Mouse (Mus musculus) liver, embryonic 12.5 days (tissue): Measurements from ENCODE around the gene Dennd1c. TPM values are rescaled to one million over a fixed set of nuclear protein-coding genes. Genes with fewer than 3 reads are reported as not detected.

Experiments
- ATAC-seq: fragments of 200-750 bp; cut with Nextera tagmentation; 2 replicates; pipeline ENCODE4 v1.8.0; 2017; ENCODE audit warnings: moderate number of reproducible peaks, mild to moderate bottlenecking, moderate library complexity
- H3K27ac ChIP-seq: fragments of 300-500 bp; sonication (generic); 2 replicates; pipeline ENCODE4 v1.5.1; 2016; ENCODE audit warnings: mild to moderate bottlenecking
- H3K27me3 ChIP-seq: fragments of 300-500 bp; sonication (generic); replicated peaks from 2 replicates; pipeline ENCODE4 v1.6.1; 2016; ENCODE audit warnings: mild to moderate bottlenecking, moderate library complexity
- H3K36me3 ChIP-seq: fragments of 300-500 bp; sonication (generic); 2 replicates; pipeline ENCODE4 v1.6.1; 2016; ENCODE audit warnings: mild to moderate bottlenecking, moderate library complexity
- H3K4me1 ChIP-seq: fragments of 300-500 bp; sonication (generic); 2 replicates; pipeline ENCODE4 v1.6.1; 2016
- H3K4me2 ChIP-seq: fragments of 300-500 bp; sonication (generic); 2 replicates; pipeline ENCODE4 v1.6.1; 2016; ENCODE audit warnings: mild to moderate bottlenecking, moderate library complexity
- H3K4me3 ChIP-seq: fragments of 300-500 bp; sonication (generic); 2 replicates; pipeline ENCODE4 v1.5.1; 2016; ENCODE audit warnings: mild to moderate bottlenecking, moderate library complexity
- H3K9ac ChIP-seq: fragments of 300-500 bp; sonication (generic); 2 replicates; pipeline ENCODE4 v1.6.1; 2016; ENCODE audit warnings: mild to moderate bottlenecking, moderate library complexity
- H3K9me3 ChIP-seq: fragments of 300-500 bp; sonication (generic); replicated peaks from 2 replicates; pipeline ENCODE4 v1.6.1; 2016; ENCODE audit warnings: mild to moderate bottlenecking, moderate library complexity
- WGBS: fragments of 180-500 bp; shearing (Covaris S2); methylation state at CpG from one replicate; pipeline ENCODE4 v1.1.7; 2016; ENCODE audit not compliant: insufficient replicate concordance; 5-methylcytosine and 5-hydroxymethylcytosine counted together
- polyA plus RNA-seq: library from polyadenylated mRNA; unstranded; fragments of >200 nt; fragmentation: Nextera tagmentation; extraction: Ambion mirVana; gene quantifications from 2 replicates; pipeline ENCODE4 v1.2.1, GENCODE M21; 2016

The Dennd1c gene
- polyA plus RNA-seq, 1 experiment from 2014 or later = 1.8 TPM

DNA sequence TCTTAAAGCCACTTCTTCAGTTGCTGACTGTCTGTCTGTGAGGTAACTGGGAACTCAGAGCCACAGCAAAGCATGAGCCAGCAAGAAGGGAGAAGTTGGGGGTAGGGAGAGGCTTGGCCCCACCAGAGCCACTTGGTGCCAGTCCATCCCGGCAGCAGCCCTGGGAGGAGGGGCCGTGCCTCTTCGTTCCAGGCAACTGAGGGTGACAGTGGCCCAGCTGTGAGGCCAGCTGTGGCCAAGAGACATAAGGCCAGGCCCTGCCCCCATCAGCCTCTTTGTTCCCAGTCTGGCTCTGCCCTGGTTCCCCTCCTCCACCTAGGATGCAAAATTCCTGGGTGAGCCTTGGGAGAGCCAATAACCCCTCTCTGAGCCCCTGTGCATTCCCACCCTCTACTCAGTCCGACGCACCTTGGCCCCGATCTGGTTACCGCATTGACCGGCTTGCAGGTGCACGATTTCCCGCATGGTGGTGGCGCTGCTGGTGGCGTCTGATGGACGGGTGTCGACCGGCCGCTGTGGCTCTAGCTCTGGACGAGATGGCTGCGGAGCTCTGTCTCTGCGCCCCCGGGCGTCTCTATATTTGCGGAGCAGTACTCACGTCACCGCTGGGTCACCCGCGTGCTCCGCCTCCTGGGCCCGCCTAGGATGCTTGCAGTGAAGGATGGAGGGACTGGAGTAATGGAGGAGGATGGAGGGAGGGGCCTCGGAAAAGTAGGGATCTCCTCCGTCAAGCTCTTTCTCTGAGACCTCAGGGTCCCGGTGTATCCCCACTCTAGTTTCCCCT, 8.9 kb upstream of the Dennd1c start, which contains the start of gene Tubb4a:
Gene Tubb4a (minus strand): TSS at position 734 of the 784 bp plus-strand sequence.
- Histone ChIP-seq H3K27ac (no peak within 1 kb of the TSS), H3K9me3 (no peaks in the 10 kb centered on the region)

GRCm38 (mm10) chr17:57085970-57086757, 7.8 kb upstream of the Dennd1c start:
- Histone ChIP-seq H3K9ac (no peak overlapping the region), H3K27me3 (peaks cover 54% of the 10 kb centered on the region), H3K4me2 (no peak overlapping the region), H3K9me3 (no peaks in the 10 kb centered on the region), H3K4me1 (peaks cover 7% of the 10 kb centered on the region), H3K27ac (no peak overlapping the region), H3K4me3 (no peak overlapping the region), H3K36me3 (no peaks in the 10 kb centered on the region)
- no peak for ATAC-seq
- 70% methylated on average over 11 of the region's 11 CpGs for WGBS

More for the DNA sequence above, 8.9 kb upstream of the Dennd1c start, which contains the start of gene Tubb4a:
- ATAC-seq = peak; percentile 37; the same call in 1 of the 2 replicates
- peak within 1 kb of the TSS; percentile 26 for H3K4me3 ChIP-seq
- peaks cover 7% of the 10 kb centered on the region for H3K4me1 ChIP-seq
- no peak within 1 kb of the TSS for H3K9ac ChIP-seq
- WGBS = 4% methylated on average over 31 of the region's 31 CpGs
- H3K4me2 ChIP-seq = peak within 1 kb of the TSS; percentile 49
- H3K27me3 ChIP-seq = peaks cover 55% of the 10 kb centered on the region
- H3K36me3 ChIP-seq = no peaks in the 10 kb centered on the region

DNA sequence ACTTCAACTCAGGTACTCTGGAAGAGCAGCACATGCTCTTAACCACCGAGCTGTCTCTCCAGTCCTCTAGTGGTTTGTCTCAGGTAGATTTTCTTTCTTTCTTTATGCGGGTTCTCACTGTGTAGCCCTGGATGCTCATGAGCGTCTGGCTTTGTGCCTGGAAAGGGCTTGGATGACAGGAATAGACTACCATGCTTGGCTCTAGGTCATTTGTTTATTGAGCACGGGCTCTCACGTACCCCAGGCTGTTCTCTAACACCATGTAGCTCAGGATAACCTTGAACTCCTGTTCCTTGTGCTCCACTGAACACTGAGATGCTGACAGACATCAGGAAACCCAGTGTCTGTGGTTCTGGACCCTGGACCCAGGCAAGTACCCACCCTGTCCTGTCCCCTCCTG, 4.2 kb upstream of the Dennd1c start:
- no peak overlapping the region for H3K27ac ChIP-seq
- no peak overlapping the region for H3K4me3 ChIP-seq
- no peaks in the 10 kb centered on the region for H3K9me3 ChIP-seq
- no peak for ATAC-seq
- no peak overlapping the region for H3K9ac ChIP-seq
- no peaks in the 10 kb centered on the region for H3K36me3 ChIP-seq
- H3K4me2 ChIP-seq = no peak overlapping the region
- peaks cover 23% of the 10 kb centered on the region for H3K27me3 ChIP-seq
- 64% methylated on average over 5 of the region's 5 CpGs for WGBS
- H3K4me1 ChIP-seq = peaks cover 18% of the 10 kb centered on the region

DNA sequence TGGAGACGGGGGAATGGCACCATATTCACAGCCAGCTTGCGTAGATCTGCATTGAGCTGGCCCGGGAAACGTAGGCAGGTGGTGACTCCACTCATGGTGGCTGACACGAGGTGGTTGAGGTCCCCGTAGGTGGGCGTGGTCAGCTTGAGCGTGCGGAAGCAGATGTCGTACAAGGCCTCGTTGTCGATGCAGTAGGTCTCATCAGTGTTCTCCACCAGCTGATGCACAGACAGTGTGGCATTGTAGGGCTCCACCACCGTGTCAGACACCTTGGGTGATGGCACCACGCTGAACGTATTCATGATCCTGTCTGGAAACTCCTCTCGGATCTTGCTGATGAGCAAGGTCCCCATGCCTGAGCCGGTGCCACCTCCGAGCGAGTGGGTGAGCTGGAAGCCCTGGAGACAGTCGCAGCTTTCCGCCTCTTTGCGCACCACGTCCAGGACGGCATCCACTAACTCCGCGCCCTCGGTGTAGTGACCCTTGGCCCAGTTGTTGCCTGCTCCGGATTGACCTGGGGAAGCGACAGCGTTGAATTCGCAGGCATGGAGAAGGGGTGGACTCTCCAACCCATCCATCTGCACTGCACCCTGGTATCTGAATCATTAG, 3.0 kb upstream of the Dennd1c start:
- H3K4me2 ChIP-seq = no peak overlapping the region
- WGBS = 84% methylated on average over 31 of the region's 31 CpGs
- no peak overlapping the region for H3K4me3 ChIP-seq
- no peaks in the 10 kb centered on the region for H3K36me3 ChIP-seq
- peaks cover 16% of the 10 kb centered on the region for H3K4me1 ChIP-seq
- no peak for ATAC-seq
- H3K27me3 ChIP-seq = peaks cover 11% of the 10 kb centered on the region
- H3K9me3 ChIP-seq = no peaks in the 10 kb centered on the region
- no peak overlapping the region for H3K27ac ChIP-seq
- H3K9ac ChIP-seq = no peak overlapping the region

DNA sequence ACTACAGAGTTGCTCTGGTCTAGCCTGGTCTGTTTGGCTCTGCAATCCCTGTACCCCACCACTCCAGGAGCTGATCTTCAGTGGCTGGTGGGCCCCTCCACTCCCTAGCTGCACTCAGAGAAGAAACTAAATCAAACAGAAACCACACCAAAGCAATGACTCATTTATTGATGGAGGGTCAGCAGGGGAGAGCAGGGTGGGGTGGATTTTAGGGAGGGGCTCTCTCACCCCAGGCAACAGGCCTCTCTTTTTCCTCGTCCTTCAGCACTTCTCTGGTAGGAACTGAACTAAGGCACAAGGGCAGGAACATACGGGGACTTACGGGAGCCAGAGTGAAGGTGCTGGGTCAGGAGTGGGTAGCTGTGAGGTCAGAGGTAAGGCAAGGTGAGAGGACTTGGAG, 1.6 kb upstream of the Dennd1c start:
- H3K36me3 ChIP-seq = no peaks in the 10 kb centered on the region
- no peaks in the 10 kb centered on the region for H3K9me3 ChIP-seq
- H3K9ac ChIP-seq = no peak overlapping the region
- H3K27ac ChIP-seq = no peak overlapping the region
- peaks cover 16% of the 10 kb centered on the region for H3K4me1 ChIP-seq
- H3K4me2 ChIP-seq = no peak overlapping the region
- WGBS = 57% methylated on average over 3 of the region's 3 CpGs
- H3K4me3 ChIP-seq = no peak overlapping the region
- H3K27me3 ChIP-seq = no peaks in the 10 kb centered on the region; the same call in 1 of the 2 replicates
- ATAC-seq = no peak

- Histone ChIP-seq H3K9me3 (no peaks in the 10 kb centered on the region), H3K4me1 (peaks cover 16% of the 10 kb centered on the region), H3K36me3 (no peaks in the 10 kb centered on the region), H3K27me3 (peaks cover 12% of the 10 kb centered on the region; the same call in 1 of the 2 replicates), H3K27ac (no peak overlapping the region), H3K4me2 (no peak overlapping the region), H3K4me3 (no peak overlapping the region), H3K9ac (no peak overlapping the region)
- WGBS = 40% methylated on average over 3 of the region's 3 CpGs
- ATAC-seq = no peak
These were observed 1.4 kb downstream of the Dennd1c start for GRCm38 (mm10) chr17:57076916-57077315.

DNA sequence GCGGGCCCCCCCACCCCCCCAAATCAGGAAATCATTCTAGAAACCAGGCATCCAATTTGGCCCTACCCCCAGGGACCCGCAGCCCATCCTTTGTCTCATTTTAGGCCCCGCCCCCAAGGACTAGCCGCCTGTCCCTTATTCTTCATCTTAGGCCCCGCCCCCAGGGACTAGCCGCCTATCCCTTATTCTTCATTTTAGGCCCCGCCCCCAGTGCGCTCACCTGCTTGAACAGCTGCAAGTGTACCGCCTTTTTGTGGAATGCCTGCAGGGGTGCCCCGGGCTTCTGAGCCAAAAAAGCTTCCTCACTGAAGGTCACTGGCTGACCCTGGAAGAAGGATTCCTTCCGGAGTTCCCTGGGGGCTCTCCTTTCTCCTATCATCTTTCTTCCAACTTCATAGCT, 7.6 kb downstream of the Dennd1c start:
- 16% methylated on average over 11 of the region's 11 CpGs for WGBS
- H3K9ac ChIP-seq = no peak overlapping the region
- H3K4me1 ChIP-seq = peaks cover 21% of the 10 kb centered on the region
- ATAC-seq = peak; percentile 22; the same call in 1 of the 2 replicates
- no peak overlapping the region for H3K4me3 ChIP-seq
- H3K27me3 ChIP-seq = peaks cover 42% of the 10 kb centered on the region
- H3K27ac ChIP-seq = no peak overlapping the region
- peak overlapping the region; percentile 19 for H3K4me2 ChIP-seq
- H3K36me3 ChIP-seq = no peaks in the 10 kb centered on the region
- no peaks in the 10 kb centered on the region for H3K9me3 ChIP-seq

DNA sequence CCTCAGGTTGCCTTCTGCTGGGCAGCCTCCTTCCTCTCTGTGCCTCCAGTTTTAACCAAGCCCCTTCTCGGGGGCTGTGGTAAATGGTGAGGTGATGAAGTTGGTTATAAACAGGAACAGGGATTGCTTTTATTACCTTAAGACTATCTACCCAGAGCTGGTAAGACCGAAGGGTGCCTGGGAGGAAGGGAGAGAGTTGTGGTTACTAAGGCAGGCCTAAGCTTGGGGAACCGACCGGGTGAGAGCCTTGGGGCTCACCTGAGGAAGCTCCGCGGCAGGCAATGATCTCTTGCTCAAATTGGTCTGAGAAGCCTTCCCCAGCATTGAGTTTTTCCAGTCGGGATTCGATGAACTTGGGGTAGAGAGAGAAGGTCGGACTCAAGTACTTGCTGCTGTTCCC, 8.0 kb downstream of the Dennd1c start:
- Histone ChIP-seq H3K27me3 (peaks cover 46% of the 10 kb centered on the region), H3K9ac (no peak overlapping the region), H3K4me2 (no peak overlapping the region), H3K4me3 (no peak overlapping the region), H3K36me3 (no peaks in the 10 kb centered on the region), H3K4me1 (peaks cover 21% of the 10 kb centered on the region), H3K27ac (no peak overlapping the region), H3K9me3 (no peaks in the 10 kb centered on the region)
- WGBS = 27% methylated on average over 9 of the region's 9 CpGs
- no peak for ATAC-seq

DNA sequence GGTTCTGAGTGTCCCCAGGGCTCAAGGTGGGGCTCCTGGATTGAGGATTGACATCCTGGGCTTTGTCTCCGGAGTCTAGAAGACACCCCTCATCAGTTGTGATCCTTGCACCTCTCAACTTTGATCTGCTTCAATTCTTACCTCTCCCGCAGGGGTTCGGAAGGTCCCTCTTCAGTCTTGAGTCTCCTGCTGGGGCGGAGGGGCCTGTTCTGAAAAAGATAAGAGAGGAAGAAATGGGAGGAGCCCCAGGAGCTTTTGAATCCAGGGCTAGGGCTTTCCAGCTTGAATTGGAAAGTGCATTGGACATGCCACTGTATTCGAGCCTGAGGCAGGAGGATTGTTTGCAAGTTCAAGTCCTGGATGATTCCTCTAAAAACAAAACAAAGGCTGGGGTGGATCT, 11.4 kb downstream of the Dennd1c start:
- no peak overlapping the region for H3K4me3 ChIP-seq
- 18% methylated on average over 5 of the region's 5 CpGs for WGBS
- no peaks in the 10 kb centered on the region for H3K36me3 ChIP-seq
- H3K27me3 ChIP-seq = peaks cover 67% of the 10 kb centered on the region
- no peaks in the 10 kb centered on the region for H3K9me3 ChIP-seq
- peaks cover 28% of the 10 kb centered on the region for H3K4me1 ChIP-seq
- peak overlapping the region; percentile 18; the same call in 1 of the 2 replicates for H3K4me2 ChIP-seq
- no peak for ATAC-seq
- no peak overlapping the region for H3K9ac ChIP-seq
- no peak overlapping the region for H3K27ac ChIP-seq

- Histone ChIP-seq H3K9ac (no peak overlapping the region), H3K4me2 (no peak overlapping the region), H3K9me3 (no peaks in the 10 kb centered on the region), H3K27me3 (peaks cover 78% of the 10 kb centered on the region), H3K4me1 (peaks cover 54% of the 10 kb centered on the region), H3K4me3 (no peak overlapping the region; the same call in 1 of the 2 replicates), H3K27ac (no peak overlapping the region), H3K36me3 (no peaks in the 10 kb centered on the region)
- 29% methylated on average over 8 of the region's 8 CpGs for WGBS
- no peak for ATAC-seq
These were observed 15.3 kb downstream of the Dennd1c start for GRCm38 (mm10) chr17:57063031-57063430.

DNA sequence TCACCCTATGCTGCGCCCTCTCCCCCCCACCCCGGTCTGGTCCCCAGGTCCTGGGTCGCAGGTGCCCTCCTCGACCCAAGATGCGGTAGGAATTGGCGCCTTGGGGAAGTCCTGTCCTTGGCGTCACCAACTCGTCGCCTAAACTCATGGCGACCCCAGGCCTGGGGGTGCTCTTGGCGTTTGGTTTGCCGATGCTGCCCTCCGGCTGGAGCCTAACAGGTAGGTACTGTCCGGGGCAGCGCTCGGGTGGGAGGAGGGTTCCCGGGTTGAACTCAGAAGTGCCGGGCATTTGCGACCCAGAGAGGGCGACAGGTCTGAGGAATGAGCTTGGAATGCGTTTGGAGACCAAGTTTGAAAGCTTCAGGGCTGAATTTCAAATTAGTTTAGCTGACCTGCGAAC, 15.8 kb downstream of the Dennd1c start:
- peaks cover 78% of the 10 kb centered on the region for H3K27me3 ChIP-seq
- no peak for ATAC-seq
- 4% methylated on average over 22 of the region's 22 CpGs for WGBS

More for the DNA sequence above, 15.8 kb downstream of the Dennd1c start:
- Histone ChIP-seq H3K4me1 (peaks cover 54% of the 10 kb centered on the region), H3K9me3 (no peaks in the 10 kb centered on the region), H3K36me3 (no peaks in the 10 kb centered on the region), H3K9ac (peak overlapping the region; percentile 36; the same call in 1 of the 2 replicates), H3K27ac (no peak overlapping the region), H3K4me2 (peak overlapping the region; percentile 71), H3K4me3 (peak overlapping the region; percentile 50)
